Mouse (Mus musculus) embryonic fibroblast, embryonic 13.5 days (primary cell): ENCODE data around the gene Fam204a.

Experiments
- CTCF ChIP-seq: IDR thresholded peaks from 2 replicates; pipeline ENCODE4 v1.5.1; 2011; ENCODE audit warnings: mild to moderate bottlenecking, control low read depth, low read length, moderate library complexity, borderline replicate concordance; ENCODE audit not compliant: insufficient read depth
- POLR2A ChIP-seq: IDR thresholded peaks from 2 replicates; pipeline ENCODE4 v1.6.1; 2011; ENCODE audit warnings: low read depth, mild to moderate bottlenecking, control low read depth, low read length, moderate library complexity

GRCm38 (mm10) chr19:60219395-60219794, 7.1 kb downstream of the Fam204a start:
- TF ChIP-seq POLR2A (no peak), CTCF (no peak)
